Mouse (Mus musculus): Measurements from ENCODE around the gene Snx33. TPM values are rescaled to one million over a fixed set of nuclear protein-coding genes. Genes with fewer than 3 reads are reported as not detected.
"Not testable (repeated sequence)": the region's sequence is repeated elsewhere in the genome, so short reads cannot be mapped to it uniquely, and the experiment has no call there.

Snx33 gene
- polyA plus RNA-seq, 3 experiments from 2014 or later: 4.2 to 7.6 (median 5.8) TPM

DNA sequence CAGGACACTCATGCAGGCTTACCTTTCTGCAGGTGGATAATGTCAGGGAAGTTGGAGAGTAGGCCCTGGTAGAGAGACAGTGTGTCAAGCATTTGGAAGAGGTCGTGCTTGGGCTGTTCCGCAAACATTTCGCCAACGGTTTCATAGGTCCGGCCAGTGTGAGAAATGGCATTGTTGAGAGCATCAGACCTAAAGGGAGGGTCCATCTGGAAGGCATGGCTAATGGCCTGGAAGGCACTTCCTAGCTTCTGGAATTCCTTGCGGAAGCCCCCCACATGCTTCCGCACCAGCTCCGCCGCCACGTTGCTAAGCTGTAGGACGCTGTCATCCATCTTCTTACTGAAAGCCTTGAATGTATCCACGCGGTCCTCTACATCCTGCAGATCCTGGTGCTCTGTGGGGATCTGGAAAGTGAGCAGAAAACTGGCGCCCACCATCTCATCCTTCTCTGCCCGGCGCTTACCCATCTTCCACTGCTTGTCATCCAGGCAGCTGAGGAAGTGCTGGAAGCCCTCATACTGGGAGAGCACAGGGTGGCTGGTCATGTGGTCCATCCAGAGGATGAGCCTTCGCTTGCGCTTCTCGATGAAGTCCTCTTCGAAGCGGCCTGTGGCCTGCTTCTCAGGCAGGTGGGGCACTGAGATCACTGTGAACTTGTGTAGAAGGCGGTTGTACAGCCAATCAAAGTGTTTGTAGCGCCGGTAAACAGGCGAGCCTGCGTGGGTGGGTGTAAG is 2.7 kb downstream of the Snx33 start:
- no peak for ATAC-seq

DNA sequence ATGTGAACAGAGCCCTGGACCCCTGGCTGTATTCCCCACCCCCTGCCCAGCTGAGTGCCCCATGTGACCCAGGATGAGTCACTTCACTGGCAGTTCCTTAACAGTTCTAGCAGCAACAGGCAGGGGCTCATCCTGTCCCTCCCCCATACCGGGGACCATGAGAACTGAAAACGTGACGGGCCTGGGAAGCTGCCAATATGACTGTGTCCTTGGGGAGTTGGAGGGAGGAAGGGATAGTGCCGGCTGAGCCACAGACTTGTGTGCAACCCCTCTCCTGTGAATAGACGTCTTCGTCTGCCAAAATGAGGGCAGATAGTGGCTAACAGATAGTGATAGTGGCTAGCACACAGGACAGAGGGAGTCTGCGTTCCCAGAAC is 3.5 kb downstream of the Snx33 start:
- ATAC-seq: no peak

DNA sequence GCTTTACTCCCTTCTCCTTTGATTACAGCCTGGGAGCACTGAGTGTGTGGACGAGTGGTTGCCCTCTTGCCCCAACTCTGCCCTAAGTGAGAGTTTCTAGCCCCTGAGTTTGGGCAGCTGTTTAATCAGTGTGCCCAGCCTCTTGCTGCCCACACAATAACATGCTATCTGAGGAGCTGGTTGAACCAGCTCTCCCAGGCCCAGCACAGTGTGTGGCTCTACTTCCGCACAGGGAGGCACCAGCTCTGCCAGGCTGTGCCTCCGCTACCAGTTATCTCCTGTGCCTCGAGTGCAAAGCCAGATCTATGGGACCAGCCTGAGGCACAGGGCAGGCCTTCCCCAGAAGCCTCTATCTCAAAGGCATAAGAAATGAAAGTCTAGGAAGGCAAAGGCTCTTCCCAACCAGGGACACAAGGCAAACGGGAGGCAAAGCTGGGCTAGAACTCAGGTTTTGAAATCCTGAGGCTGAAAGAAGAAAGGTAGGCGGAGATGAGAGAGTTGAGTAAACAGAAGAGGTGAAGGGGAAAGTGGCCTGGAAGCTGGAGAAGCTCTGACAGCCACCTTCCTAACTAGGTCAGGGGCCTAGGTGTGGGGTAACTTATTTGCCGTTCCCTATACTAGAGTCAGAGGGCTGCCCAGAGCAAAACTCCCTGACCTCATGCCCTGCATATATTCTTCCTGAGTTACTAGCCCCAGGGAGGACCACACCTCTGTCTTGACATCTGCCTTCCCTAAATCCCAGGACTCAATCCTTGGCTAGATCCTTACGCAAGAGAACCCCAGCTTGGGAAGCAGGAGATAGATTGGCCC is 4.1 kb downstream of the Snx33 start:
- ATAC-seq: no peak

DNA sequence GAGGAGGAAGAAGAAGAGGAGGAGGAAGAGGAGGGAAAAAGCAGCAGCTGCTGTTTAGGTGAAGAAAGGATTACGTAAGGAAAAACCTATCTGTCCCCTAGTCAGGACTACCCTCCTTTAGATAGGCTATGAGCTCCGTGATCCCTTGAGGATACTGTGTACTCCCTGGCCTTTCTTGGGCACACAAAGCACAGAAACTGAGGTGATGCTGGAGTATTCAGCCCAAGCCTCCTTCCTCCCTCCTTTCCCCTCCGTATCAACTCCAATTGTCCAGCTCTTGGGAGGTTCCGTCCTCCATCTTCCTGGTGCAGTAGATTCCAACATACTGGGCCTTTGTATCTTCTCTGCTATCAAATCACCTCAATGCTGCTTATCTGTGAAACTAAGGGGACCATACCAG is 5.4 kb downstream of the Snx33 start:
- ATAC-seq: no peak

DNA sequence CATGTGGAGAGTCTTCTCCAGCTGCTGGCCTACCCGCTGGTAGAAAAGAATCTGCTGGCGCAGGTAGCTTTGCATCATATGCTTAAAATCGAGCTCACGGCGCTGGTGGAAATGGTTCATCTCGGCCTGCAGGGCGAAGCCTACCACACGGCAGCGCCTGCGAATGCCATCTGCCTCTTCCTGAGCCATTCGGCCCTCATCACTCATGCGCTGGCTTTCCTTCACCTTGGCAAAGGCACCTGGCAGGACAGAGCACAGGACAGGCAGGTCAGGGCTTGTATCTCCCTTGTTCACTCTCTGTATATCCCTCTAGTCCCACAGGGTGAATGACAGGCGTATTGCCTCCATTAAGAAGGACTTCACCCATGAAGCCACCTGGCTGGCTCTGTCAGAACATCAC is 9.7 kb downstream of the Snx33 start:
- ATAC-seq: no peak

DNA sequence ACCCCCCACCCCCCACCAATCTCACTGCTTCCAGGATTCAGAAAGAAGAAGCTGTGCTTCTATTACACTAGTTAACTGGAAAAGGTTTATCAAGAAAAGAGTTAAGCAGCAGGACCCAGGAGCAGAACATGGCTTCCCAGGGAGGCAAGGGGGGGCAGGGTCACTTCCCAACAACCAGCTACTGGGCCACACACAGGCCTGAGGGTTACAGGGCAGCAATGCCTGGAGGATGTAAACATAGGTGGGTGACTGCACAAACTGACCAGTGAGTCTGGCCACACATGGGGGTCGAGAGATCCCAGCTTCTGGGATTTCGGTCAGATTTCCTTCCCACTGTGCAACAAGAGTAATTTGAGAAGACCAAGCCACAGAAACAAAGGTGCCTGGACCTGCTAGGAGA is 11.0 kb downstream of the Snx33 start:
- ATAC-seq: no peak

DNA sequence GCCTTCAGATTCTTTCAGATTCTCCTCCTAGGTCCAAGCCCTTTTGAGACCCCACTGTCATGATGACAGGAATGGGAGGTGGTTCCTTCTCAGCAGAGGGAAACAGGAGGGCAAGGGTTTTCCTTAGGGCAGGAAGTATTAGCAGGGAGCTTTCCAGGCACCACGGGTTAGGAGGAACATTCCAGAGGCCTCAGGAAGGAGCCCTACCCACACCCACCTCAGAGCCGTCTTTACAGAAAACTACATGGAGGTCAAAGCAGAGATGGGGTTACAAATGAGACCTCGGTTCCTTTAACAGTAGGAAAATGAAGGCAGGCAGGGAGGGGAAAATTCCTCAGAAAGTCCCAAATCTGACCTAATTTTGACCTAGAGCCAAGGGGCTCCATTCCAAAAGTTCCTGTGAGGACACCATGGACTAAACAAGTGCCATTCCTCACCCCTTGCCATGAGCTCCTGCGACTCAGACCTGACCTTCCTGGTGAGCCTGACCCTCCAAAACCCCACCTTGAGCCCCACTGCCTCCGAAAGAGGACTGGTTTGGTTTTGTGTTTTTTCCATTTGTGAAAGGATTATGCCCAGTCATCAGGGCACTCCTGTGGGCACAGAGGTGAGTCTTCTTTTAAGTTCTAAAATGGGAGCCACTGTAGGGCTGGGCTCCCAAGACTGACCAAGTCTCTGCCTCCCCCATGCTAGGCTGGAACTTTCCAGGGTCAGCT is 12.3 kb downstream of the Snx33 start:
- ATAC-seq: no peak

DNA sequence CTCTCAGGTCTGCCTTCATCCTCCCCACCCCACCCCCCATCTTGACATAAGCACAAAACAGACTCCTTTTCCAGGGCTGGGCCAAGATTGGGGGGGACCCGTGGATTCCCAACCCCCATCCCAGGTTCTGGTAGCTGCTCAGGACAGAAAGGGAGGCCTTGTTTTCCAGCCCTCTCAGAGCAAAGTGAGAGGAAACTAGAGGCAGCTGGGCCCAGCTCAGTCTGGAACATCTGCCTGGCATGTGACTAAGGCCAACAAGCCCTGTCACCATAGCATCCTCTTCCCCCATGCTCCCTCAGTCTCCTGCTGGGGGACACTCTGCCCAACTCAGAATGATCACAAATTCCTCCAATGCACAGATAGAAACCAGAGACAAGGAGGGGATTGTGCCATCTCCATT is 13.1 kb downstream of the Snx33 start:
- ATAC-seq: no peak

DNA sequence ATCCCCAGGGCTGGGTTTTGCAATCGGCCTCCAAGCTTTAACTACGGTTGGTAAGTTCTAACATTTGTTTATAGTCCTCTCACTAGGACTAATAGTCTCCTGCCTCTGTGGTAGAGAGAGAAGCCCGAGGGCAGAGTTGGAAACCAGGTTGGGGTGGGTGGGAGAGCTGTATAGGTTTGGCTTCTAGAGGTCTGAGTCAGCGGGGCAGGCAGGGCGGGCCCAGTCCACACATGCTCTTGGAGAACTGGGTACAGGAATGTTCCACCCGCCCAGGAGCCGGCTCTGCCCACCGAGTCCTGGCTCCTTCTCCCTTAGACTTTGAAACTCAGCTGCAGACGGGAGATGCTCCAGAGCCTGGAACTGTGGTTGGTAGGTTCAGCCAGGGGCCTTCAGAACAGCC is 14.2 kb downstream of the Snx33 start:
- no peak for ATAC-seq

DNA sequence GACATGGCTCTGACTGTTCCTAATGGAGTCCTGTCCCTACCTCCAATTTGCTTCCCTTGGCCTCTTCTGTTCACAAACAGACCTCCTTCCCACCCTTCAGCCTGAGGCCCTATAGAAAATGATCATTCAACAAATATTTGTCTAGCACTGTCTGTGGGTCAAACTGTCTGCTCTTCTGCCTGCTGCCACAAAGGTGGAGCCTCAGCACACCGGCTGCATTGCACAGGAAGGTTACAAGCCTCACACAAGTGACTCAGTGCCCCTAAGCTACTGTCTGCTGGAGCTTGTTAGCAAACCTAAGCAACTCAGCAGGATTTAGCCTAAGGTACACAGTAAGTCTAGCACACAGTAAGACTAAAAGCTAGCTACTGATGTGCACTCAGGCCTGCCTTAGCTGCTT is 17.2 kb downstream of the Snx33 start:
- ATAC-seq: no peak

DNA sequence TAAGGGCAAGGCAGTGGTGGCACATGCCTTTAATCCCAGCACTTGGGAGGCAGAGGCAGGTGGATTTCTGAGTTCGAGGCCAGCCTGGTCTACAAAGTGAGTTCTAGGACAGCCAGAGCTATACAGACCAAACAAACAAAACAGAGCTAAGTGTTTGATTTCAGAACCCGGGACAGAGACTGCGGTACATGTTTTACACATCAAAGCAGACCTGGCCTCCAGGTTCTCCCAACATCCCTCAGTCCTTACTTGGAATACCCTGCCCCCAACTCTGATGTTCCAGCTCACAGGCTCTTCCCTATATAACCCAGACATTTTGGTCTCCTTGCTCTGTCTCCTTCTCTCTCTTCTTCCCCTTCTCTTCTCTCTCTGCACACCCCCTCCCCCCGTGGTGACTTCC is 18.2 kb downstream of the Snx33 start:
- ATAC-seq: not testable (repeated sequence)

DNA sequence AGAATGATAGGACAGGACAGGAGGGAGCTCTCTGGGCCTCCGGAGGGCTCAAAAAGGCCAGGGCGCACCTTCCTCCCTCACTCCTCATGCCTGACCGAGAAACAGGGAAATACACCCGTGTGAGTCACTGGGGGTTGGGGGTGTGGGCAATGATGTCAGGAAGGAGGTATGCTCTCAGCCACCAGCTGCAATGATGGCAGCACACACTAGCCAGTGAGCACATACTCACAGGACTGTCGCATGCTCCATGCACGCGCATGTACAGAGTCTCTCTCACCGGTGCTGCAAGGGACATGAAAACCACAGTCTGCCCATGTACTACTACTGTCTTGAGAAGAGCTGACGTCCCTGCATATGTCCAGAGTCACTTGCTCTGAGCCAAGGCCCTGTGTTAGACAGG is 20.6 kb downstream of the Snx33 start:
- ATAC-seq: no peak

DNA sequence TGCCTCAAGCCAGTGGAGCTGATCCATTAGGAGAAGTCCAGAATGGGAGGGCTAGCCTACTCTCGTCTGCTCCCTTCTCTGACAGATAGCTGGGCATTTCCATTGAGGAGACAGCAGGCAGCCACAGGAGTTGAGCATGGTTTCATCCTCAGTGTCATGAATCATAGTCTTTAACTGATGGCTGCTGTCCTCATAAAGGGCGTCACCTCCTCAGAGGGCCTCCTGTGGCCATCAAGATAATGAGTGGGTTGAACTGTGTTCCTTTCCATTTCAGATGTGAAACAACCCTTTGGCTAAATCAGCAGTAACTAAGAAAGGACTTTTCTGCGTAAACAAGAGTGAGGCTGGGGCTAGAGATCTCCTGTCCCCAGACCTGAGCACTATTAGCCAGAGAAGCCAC is 24.5 kb downstream of the Snx33 start:
- ATAC-seq: no peak

DNA sequence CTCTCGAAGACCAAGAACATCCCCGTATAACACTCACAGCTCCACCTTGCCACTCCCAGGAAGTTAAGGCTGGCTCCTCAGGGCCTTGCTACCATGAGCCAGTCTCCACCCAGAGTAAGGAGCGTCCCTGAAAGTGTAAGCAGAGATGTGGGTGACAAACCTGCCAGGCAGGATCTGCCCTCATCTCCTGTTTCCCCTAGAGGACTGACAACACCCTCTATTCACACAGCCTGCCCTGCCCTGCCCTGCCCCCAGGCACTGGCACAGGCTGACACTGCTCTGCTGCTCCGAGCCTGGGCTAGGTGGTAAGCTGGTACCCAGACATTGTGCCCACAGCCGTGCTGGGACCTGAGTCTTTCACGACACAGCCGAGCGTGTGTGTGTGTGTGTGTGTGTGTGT is 27.0 kb downstream of the Snx33 start:
- no peak for ATAC-seq

DNA sequence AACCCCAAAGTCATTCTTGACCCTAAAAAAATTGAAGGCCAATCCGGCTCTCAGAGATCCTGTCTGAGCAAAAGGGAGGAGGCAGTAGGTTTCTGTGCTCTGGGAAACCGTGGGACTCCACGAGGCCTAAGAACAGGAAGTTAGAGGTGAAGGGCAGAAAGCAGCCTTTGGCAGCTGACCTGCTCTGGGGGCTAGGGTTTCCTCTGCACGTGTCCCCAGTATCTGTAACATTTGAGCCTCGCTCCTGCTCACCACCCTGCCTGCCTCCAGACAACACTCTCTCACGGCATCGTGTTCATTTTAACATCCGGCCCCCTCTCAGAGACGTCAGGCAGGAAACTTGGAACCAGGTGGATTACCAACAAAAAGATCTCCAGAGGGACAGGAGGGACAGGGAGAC is 27.6 kb downstream of the Snx33 start:
- ATAC-seq: no peak

DNA sequence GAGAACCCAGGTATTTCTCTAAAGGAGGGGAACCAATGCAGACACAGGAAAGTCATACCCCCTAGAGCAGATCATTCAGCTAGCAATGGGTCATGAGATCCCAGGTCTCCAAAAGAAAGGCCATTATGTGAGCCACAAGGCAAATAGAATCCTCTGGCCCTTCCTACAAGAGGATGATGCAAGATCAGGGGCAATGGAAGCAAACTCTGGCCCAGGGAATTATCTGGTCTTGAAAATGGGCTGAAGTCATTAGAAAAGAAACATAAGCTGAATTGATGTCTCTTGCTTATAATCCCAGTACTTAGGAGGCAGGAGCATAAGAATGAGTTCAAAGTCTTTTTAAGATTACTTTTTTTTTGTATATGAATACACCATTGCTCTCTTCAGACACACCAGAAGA is 28.1 kb downstream of the Snx33 start:
- ATAC-seq: no peak

DNA sequence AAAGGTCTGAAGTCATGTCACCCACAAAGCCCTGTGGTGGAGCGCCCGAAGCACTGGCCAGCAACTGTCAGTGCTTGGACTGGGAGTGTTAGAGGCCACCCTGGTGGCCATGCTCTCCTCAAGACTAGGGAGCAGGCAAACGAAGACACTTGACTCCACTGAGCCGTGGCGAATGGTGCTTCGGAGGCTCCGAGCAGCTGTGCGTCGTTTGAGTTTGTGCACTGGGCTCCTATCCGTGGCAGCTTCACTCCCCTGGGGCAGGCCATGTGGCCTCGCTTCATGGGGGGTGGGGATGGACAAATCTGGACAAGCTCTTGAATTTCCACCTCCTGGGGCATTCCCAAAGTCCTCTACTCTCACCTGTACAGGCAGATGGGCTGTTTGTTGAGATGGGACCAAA is 28.8 kb downstream of the Snx33 start:
- no peak for ATAC-seq

DNA sequence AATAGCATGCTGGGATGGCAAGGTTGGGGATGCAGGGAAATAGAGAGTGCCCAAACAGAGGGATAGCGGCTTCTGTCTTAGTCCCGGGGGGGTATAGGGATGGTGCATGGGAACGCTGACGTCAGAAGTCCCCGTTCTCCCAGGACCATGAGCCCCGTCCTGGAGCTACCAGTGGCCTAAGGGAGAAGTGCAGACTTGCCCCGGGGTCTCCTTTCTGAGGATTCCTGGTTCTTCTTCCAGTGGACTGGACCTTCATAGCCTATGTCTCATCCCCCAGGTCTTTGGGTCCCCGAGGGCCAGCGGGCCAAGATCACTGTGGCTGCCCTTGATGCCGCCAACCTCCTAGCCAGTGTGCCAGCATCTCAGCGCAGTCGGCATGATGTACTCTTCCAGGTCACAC is 31.4 kb downstream of the Snx33 start:
- no peak for ATAC-seq

DNA sequence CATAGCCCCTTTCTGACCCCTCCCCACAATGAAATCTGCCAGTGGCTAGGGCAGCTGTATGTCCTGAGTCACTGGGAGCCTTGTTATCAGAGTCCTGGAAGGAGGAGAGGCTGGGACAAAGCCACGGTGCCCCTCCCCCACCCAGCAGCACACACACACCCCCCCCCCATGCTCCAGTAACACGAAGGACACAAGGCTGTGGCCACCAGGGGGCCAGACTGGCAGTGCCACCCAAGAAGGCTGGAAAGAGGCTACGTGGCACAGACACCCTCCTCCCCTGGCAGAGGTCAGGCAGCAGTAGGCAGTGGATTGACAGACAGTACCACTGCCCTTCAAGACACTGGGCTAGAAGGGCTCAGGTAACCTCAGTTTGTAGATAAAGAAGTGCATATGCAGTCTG is 34.2 kb downstream of the Snx33 start:
- ATAC-seq: no peak

DNA sequence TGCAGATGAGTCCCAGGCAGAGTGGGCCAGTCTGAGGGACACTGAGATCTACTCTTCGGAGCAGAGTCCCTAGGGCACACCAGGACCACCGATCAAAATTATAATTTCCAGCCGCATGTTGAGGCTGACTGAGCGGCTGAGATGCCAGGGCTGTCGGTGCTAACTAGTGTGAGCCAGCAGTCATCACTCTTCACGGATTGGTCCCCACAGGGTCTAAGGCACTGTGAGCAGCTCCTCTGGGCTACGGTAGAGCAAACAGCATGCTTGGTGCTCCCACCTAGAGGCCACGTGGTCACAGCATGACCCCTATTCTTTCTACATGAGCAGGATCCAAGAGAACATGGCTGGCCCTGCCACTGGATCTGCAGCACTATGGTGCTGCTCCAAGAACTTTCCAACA is 34.9 kb downstream of the Snx33 start:
- ATAC-seq: no peak

DNA sequence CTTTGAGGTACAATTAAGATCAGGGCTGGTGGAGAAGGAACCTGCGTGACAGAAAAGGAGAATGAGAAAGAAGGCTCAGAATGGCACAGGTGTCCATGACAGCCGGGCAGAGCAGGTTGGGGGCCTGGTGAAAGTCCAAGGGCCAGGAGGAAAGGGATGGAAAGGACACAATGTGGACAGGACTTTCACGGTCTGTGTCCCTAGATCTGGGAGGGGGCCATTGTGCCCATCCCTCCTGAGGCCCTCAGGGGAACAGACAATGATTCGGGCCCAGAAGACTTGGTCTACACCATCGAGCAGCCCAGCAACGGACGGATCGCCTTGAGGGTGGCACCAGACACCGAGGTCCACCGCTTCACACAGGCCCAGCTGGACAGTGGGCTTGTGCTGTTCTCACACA is 36.1 kb downstream of the Snx33 start:
- no peak for ATAC-seq

DNA sequence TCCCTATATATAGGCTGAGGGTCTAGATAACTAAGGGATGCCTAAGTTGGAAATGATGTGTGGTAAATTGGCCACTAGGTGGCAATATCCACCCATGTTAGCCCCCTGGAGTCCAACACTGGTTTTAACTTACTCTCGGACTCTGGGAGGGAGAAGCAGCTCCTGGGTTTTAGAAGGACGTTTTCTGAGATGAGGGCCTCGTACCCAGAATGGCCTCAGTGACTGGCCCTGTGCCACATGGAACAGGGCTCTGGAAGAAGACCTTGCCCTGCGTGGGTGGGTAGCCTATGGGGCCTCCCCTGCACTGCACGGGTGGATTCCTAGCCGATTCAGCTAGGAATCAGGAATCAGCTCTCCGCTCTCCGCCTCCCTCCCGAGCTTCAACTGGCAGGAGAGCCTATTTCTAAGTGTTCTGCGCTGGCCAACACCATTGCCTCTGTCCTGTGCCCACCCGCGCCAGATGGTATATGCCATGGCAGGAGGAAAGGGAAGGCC is 36.6 kb downstream of the Snx33 start:
- ATAC-seq: no peak

DNA sequence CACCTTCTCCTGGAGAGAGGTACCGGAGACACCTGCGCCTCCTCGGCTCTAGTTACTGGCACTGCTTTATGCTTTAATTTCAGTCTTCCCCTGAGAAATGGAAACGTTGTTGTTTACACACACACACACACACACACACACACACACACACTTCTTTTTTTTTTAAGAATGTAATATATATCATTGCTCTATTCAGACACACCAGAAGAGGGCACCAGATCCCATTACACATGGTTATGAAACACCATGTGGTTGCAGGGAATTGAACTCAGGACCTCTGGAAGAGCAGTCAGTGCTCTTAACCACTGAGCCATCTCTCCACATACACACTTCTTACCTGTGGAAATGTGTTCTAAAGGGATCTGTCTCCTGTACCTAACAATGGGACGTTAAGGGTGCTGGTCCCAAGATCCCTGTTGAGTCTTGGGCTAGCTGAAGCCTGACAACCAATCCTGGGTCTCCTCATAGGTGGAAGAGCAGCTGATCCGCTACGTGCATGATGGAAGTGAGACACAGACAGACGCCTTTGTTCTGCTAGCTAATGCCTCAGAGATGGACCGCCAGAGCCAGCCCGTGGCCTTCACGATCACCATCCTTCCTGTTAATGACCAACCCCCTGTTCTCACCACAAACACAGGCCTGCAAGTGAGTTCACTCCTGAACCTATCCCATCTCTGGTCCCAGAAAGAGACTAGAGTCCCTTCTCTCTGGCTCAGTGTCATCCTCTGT is 37.5 kb downstream of the Snx33 start:
- ATAC-seq: no peak

Measured in inflammation-experienced regulatory T-cells, adult 6 months (primary cell).